Mouse (Mus musculus) layer of hippocampus, postnatal 36 days (tissue): ENCODE data around the gene Uqcr11. TPM values are rescaled to one million over a fixed set of nuclear protein-coding genes. Genes with fewer than 3 reads are reported as not detected.

Experiments used
- DNase-seq, 2 experiments: peaks; one replicate each; pipeline ENCODE4 v3.0.0; 2022
- total RNA-seq, 2 experiments: library from RNA; stranded (reverse); gene quantifications; 2 replicates each; pipeline ENCODE4 v1.2.3; 2021

Uqcr11 gene
- total RNA-seq, 2 experiments from 2014 or later = 443 to 467 TPM

- no peak for DNase-seq
These were observed 25.1 kb upstream of the Uqcr11 start for GRCm38 (mm10) chr10:80431570-80432386.

- no peak for DNase-seq
These were observed 23.8 kb upstream of the Uqcr11 start for GRCm38 (mm10) chr10:80430375-80430980.

DNA sequence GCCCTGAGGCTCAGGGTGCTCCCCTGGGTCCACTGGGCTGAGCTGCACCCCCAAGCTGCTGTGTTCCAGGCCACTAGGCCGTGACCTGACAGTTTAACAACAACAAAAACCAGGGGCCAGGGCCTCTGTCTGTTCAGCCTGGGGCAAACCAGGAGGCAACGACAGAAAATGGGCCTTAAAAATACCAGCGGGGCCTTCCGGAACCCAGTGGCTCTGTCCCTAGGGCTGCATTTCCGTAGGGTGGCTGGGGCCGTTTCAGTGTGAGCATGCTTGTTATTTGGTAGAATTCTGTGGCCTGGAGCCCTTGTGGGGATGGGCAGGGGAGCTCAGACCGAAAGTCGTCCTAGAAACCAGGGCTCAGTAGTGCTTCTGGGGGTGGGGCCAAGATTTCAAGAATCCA is 23.2 kb upstream of the Uqcr11 start:
- DNase-seq = no peak

DNA sequence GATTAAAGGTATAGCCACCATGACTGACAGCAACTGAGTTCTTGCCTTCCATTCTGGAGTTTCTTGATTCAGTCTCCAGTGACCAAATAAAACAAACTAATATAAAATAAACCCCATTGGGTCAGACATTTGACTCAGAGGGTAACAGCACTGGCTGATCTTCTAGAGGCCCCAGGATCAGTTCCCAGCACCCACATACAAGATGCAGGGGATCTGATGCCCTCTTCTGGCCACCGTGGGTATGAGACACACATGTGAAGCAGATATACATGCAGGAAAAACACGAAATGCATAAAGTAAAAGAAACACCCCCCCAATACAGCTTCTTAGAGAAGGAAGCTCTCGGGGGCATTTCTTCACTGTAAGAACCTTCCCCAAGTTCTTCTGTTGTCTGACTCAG is 18.4 kb upstream of the Uqcr11 start:
- no peak for DNase-seq

DNA sequence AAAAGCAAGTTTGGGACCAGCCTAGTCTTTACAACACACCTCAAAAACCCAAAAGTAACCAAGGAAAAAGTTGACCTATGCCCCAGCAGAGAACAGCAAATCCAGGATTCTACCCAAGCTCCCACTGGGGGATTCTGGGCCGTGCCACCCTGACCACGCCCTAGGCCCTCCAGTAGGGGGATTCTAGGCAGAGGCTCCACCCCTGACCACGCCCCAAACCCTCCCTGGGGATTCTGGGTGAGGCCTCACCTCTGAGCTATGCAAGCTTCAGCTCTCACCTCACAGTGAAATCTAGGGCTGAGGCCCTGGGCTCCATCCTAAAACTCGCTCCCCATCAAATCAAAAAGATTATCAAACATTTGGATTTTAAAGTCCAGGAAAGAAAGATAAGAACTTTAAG is 16.9 kb upstream of the Uqcr11 start:
- DNase-seq = no peak

DNA sequence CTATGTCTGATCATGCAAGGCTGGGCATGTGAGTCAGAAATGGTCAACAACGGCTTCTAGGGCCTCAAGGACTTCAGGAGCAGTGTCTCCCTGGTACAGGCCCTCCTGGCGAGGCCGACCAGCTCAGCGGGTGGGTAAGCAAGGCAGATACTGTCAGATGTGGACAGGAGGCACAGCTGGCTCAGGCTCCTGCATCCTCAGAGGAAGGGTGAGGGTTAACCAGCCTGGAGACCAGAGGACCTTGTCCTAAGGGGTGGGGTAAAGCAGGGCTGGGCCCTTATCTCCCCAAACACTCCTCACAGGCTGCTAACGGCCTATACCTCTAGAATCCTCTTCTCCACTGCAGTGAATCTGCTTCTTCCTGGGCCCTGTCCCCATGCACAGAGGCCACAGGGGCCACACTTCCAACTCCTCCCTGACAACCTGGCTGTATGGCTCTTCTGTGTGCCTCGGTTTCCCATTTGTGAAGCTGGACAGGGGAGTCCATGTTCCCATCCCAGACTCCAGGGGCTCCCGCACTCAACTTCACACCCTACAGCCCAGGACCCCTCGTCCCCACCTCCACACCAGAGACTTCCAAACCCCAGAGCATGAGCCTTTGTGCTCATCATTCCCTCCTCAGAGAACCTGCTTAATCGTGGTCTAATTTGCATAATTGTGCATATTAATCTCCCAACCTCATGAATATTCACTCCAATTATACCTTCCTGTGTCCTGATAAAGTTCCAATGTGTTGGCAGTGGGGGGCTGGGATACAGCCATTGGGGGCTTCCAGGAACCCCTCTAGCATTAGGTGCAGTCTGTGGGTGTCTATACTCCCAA is 15.2 kb upstream of the Uqcr11 start:
- no peak for DNase-seq

- no peak for DNase-seq
These were observed 14.6 kb upstream of the Uqcr11 start for GRCm38 (mm10) chr10:80421208-80421607.

DNA sequence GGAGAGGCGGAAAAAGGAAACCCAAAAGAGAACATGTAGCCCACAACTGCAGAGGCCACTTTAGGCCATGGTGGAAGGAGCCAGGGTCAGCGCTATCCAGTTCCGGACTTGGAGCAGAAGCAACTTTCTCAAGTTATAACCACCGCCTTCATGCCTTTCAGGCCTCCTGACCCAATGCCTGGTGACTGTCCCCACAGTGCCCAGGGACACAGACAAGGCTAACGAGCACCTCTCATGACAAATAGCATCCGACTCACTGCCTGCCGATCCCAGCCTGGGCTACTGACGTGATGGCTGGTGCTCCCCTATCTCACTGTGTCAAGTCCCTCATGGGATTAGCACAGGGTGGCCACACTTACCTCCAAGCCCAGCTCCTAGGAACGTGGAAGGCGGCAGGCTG is 14.1 kb upstream of the Uqcr11 start:
- no peak for DNase-seq

DNA sequence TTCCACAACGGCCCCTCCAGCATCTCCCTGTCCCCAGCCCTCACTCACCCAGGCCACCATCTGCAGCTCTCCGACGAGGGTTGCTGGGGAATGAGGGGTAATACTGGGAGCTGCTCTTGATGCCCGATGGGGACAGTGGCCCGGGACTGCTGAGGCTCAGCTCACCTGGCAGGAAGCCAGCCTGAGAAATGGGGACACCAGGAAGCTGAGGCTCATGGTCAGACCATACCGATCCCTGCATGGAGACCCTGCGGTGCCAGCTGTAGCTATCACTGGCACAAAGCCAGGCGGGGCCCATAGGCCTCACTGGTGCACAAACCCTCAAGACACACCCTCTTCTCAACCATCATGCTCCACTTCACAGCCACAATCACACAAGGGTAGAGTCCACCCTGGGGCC is 12.8 kb upstream of the Uqcr11 start:
- no peak for DNase-seq

- DNase-seq = no peak
These were observed 11.7 kb upstream of the Uqcr11 start for GRCm38 (mm10) chr10:80418311-80418710.

GRCm38 (mm10) chr10:80417841-80418240 is 11.2 kb upstream of the Uqcr11 start:
- DNase-seq = no peak

GRCm38 (mm10) chr10:80417371-80417770 is 10.7 kb upstream of the Uqcr11 start:
- no peak for DNase-seq

GRCm38 (mm10) chr10:80415566-80415965 is 8.9 kb upstream of the Uqcr11 start:
- no peak for DNase-seq

GRCm38 (mm10) chr10:80412656-80413541 is 6.3 kb upstream of the Uqcr11 start:
- peak; percentile 76 to 83 for DNase-seq

DNA sequence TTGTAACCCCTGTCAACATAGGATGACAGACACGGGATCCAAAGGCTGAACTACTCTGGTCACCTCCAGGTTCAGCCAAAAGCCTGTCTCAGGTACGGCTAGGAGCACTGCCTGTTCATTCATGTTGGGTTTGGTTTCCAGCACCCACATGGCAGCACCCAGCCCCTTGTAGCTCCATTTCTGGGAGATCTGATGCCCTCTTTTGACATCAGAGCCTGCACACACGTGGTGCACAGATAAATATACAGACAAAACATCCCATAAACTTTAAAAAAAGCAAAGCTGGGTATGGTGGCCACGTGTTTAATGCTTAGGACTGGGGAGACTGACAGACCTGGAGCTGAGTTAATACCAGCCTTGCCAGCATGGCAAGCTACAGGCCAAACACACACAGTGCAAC is 1.3 kb upstream of the Uqcr11 start:
- DNase-seq = no peak

DNA sequence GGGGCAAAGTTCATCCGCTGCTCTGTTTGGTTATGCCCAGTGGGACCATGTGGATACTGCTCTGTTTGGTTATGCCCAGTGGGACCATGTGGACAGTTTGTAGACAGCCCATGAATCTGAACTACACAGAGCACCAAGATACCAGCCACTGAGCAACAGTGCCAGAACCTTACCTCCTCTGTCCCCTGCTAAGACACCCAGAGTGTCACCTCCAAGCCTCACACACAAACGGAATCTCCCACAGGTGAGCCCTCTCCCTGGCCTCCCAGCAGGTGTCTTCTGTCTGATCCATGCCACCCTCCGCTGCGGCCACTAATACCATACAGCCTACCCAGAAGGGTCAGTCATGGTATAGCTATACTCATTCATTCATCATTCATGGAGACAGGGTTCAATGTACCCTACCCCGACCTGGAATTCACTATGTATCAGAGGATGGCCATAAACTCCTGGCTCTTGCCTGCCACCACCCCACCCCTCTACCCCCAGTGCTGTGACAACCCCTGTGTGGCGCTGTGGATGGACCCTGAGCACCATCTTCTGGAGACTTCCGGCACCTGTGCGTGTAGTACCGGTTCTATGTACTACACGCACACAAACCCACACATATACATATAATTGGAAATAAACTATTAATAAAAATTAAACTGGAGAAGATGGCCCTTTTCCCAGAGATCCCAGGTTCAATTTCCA is 1.0 kb downstream of the Uqcr11 start:
- no peak for DNase-seq

DNA sequence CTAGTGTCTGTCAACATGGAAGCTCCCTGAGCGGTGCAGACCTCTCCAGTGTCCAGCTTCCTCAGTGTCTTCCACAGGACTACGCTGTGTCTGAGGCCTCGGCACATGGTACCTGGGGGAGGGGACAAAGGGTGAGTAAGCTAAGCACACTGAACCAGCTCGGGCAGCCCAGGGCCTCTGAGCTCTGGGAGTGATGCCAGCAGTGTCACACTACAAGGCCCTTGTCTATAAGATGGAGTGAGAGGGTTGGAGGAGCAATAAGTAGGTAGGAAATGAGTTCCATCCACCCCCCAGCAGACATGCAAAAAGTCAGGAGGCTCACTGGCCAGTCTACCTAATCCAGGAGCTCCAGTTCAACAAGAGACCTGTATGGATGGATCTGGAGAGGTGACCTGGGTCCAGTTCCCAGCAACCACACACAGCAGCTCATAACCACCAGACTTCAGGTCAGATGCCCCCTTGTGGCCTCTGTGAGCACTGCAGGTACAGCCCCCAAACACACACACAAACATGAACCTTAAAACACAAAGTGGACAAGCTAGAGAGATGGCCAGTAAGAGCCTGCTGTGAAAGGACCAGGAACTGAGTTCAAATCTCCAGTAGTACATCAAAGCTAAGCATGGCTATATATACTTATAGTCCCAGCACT is 3.5 kb downstream of the Uqcr11 start:
- DNase-seq = no peak

DNA sequence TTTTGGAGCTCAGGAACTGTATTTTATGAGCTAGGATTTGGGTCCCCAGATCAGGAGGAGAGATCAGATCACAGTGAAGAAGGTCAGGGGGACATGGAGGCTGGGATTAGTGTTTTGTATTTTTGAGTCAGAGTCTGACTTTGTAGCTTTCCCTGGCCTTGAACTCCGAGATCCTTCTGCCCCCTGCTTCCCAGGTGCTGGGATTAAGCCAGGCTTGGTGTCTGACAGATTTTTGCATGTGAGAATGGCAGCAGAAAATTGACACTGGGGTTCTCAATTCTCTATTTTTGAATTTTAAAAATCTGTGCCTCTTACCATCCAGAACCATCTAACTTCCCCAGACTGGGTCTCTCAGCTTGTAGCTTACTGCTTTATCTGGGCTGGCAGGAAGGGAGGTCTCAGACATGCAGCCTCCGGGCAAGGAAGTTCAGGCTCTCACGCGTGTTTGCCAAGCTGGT is 5.9 kb downstream of the Uqcr11 start:
- DNase-seq = no peak

- DNase-seq = no peak
These were observed 6.5 kb downstream of the Uqcr11 start for GRCm38 (mm10) chr10:80399973-80400703.
